Mouse (Mus musculus) MEL (cell line): ENCODE measurements at regions not wholly inside any gene's neighbourhood (a gene's known extent, or its start where the extent isn't known, plus 50 kb on each side); places are given as distances from the start of the nearest gene placed in this dataset.

Experiments used
- HCFC1 ChIP-seq: IDR thresholded peaks from 2 replicates; pipeline ENCODE4 v1.6.1; 2012; ENCODE audit warnings: low read depth, mild to moderate bottlenecking, inconsistent platforms, low read length, improper control_type of control experiment, moderate library complexity
- TCF12 ChIP-seq: IDR thresholded peaks from 2 replicates; pipeline ENCODE4 v1.6.1; 2014; ENCODE audit warnings: low read depth, mild to moderate bottlenecking, inconsistent platforms, low read length, improper control_type of control experiment, moderate library complexity
- ZKSCAN1 ChIP-seq: IDR thresholded peaks from 2 replicates; pipeline ENCODE4 v1.6.1; 2012; ENCODE audit warnings: low read depth, mild to moderate bottlenecking, inconsistent platforms, low read length, improper control_type of control experiment, moderate library complexity

GRCm38 (mm10) chr15:3877506-3877905, 101.9 kb downstream of the Fbxo4 start:
- TF ChIP-seq ZKSCAN1 (no peak), TCF12 (no peak), HCFC1 (no peak)
